Mouse (Mus musculus) kidney, postnatal 14 days (tissue): ENCODE data around the gene Ccrl2.
A peak's percentile ranks its signal among the peaks of the same experiment; 100 is the strongest.

ENCODE experiments used
- DNase-seq: peaks from one replicate; pipeline ENCODE4 v3.0.0; 2022; ENCODE audit warnings: mixed read lengths

The Ccrl2 gene

GRCm38 (mm10) chr9:111056798-111057543, at the start of gene Ccrl2:
Ccrl2 (minus strand) TSS chr9:111057519.
- DNase-seq: peak; percentile 51

DNA sequence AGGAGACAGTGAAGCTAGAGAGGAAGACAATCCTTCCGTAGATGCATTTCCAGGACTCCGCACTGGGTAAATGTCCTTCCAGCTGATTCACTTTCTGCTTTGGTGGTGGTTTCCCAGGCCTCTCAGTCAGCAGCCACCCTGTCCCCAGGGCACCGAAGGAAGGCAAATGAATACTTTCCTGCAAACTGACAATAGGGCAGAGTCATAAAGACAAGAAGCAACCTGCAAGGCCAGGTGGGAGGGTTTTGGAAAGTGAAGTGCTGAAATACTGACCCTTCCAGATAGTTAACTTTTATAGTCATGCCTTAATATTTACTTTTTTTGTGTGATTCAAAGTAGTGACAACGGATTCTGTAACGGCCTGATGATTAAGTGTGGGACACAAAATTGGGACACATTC, 46.6 kb upstream of the Ccrl2 start:
- no peak for DNase-seq

- DNase-seq: no peak
These were observed 46.0 kb upstream of the Ccrl2 start for GRCm38 (mm10) chr9:111103293-111103692.

- DNase-seq: no peak
These were observed 43.1 kb upstream of the Ccrl2 start for GRCm38 (mm10) chr9:111100406-111100805.

GRCm38 (mm10) chr9:111097543-111097942, 40.2 kb upstream of the Ccrl2 start:
- DNase-seq: no peak

DNA sequence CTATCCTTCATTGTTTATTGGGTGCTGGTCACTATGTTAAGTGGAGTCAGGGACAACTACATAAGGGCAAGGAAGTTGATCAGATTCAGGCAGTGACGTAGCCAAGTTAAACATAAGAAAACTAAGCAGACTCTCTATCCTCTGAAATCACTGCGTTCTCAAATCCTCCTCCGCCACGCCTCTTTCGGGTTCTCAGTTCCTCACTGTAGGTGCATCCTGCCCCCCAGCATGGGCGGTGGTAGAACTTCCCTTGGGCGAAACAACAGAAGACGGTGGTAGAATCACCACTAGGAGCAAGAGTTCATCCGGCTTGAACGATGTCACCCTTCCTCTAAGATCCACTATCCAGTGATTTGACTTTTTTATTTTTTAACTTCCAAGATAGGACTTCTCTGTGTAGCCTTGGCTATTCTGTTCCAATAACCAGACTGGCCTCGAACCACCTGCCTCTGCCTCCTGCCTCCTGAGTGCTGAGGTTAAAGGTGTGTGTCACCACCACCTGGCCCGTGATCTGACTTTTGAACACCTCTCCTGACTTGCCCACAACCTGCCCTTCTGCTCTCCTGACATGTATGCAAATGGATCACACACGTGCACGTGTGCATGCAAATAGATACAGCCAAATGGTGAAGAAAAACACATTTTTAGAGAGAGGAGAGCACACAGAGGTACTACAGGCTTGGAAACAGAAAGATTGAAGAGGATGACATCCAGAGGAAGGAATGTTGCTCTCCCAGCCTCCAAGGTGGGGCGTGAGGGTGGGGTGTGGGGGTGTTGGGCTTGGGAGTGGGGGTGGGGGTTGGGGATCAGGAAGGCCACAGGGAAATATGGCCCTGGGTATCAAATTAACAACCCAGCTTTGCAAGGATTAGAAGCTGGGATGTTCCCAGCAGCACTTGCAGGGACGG, 39.4 kb upstream of the Ccrl2 start:
- DNase-seq: no peak

GRCm38 (mm10) chr9:111095710-111096109, 38.4 kb upstream of the Ccrl2 start:
- no peak for DNase-seq

GRCm38 (mm10) chr9:111094626-111095025, 37.3 kb upstream of the Ccrl2 start:
- no peak for DNase-seq

DNA sequence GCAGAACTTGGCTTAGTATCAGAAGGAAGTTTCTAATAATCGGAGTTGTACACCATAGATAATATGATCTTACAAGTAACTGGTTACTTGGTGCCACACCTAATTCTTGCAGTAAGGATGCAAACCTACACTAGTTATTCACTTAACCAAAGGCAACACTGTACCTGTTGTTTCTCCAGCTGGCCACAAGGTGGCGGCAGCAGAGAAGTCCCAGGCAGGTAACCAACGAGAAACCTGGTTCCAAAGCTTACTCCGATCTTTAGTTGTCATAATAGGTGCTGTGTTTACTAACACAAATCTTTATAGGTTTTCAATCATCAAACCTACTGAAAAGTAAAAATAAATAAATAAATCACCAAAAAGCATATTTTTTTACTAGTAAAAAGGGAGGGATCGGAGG, 35.8 kb upstream of the Ccrl2 start:
- peak; percentile 76 for DNase-seq

DNA sequence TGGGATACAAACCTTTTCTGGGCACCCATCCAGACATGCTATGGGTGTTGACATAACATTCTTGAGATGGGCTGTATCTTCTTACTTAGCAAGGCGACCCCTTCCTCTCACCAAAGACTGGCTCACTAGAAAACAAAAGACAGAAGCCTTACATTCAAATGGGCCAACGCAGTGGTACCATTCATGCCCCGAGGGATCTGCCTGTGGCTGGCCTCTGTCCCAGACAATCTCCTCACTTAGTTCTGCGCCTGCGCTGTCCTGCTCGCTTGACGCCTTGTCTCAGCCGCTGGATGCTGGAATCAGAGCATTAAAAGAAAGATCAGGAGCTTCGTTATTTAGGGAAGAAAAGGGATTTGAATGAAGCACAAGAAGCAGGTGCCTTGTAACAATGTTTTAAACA, 35.3 kb upstream of the Ccrl2 start:
- DNase-seq: no peak

DNA sequence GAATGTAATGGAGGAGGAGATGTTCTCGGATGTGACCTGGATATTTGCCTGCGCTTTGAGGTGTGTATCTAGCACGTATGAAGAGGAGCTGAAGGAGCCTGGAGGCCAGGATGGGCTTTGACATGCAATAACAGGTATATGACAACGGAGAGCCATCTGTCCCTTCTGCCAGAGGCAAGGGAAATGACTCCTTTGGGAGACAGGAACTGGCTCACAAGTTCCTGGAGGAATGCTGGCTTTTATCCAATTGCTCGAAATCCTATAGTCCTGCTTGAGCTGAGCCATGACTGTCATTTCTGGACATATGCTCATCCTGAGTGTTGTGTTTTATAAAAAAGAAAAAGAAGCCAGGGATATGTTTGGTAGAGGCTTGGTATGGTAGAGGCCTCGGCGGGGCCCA, 31.6 kb upstream of the Ccrl2 start:
- no peak for DNase-seq

- no peak for DNase-seq
These were observed 30.6 kb upstream of the Ccrl2 start for GRCm38 (mm10) chr9:111087960-111088359.

- no peak for DNase-seq
These were observed 29.8 kb upstream of the Ccrl2 start for GRCm38 (mm10) chr9:111086995-111087606.

GRCm38 (mm10) chr9:111086137-111086536, 28.8 kb upstream of the Ccrl2 start:
- no peak for DNase-seq

- peak; percentile 28 for DNase-seq
These were observed 28.0 kb upstream of the Ccrl2 start for GRCm38 (mm10) chr9:111085329-111085728.

- no peak for DNase-seq
These were observed 24.4 kb upstream of the Ccrl2 start for GRCm38 (mm10) chr9:111081765-111082164.

- no peak for DNase-seq
These were observed 23.5 kb upstream of the Ccrl2 start for GRCm38 (mm10) chr9:111080801-111081200.

- no peak for DNase-seq
These were observed 20.4 kb upstream of the Ccrl2 start for GRCm38 (mm10) chr9:111077745-111078144.

GRCm38 (mm10) chr9:111072971-111073370, 15.7 kb upstream of the Ccrl2 start:
- DNase-seq: no peak

GRCm38 (mm10) chr9:111072175-111072574, 14.9 kb upstream of the Ccrl2 start:
- peak; percentile 71 for DNase-seq

GRCm38 (mm10) chr9:111070546-111070961, 13.2 kb upstream of the Ccrl2 start:
- peak; percentile 62 for DNase-seq

DNA sequence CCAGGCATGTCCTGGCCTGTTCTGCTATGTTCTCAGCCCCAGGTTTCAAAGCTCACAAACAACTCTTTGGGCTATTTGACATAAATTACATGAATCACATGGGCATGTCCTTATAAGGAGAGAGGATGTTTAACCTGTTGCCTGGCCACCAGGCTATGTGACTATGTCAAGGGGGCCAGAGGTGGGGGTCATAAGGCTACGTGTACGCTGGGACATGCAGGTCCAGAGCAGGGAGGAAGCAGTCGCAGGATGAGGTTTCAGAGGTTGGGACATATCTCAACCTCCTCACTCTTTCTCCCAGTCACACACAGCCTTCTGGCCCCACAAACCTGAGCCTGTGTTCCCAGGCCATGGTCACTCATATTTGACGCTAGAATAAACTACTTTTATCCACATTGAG, 9.7 kb upstream of the Ccrl2 start:
- DNase-seq: no peak

DNA sequence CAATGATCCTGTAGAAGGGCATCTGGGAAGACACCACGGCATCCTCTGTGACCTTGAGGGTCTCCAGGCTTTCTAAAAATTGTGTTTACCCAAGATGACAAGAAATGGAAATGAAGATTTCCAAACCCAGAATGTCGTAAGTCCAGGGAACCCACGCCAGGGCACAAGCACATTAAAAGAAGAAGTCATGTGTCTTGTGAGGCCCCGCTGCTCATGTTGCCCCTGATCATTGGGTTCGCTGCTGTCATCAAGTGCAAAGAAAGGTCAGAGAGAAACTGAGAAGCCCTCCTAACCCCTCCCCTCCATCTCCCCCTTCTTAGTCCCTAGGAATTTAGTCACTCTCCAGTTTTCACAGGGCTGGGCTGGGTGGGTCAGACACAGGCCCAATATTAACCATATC, 5.5 kb upstream of the Ccrl2 start:
- DNase-seq: no peak
